Mouse (Mus musculus) thymus, adult 2 months (tissue): Measurements from ENCODE around the gene Snph.

Experiments
- CTCF ChIP-seq: fragments of 200-500 bp; IDR thresholded peaks from 2 replicates; pipeline ENCODE4 v1.5.1; 2012; ENCODE audit warnings: mild to moderate bottlenecking, control low read depth, low read length, moderate library complexity, borderline replicate concordance; ENCODE audit not compliant: control insufficient read depth, poor library complexity, insufficient read depth; ENCODE audit errors: extremely low read depth
- POLR2A ChIP-seq: fragments of 200-500 bp; IDR thresholded peaks from 2 replicates; pipeline ENCODE4 v1.6.1; 2012; ENCODE audit warnings: mild to moderate bottlenecking, low read length, control low read depth, moderate library complexity; ENCODE audit not compliant: control insufficient read depth, poor library complexity, insufficient read depth; ENCODE audit errors: extremely low read depth

GRCm38 (mm10) chr2:151586807-151587206, 45.6 kb downstream of the Snph start:
- TF ChIP-seq POLR2A (no peak), CTCF (no peak)
